Mouse (Mus musculus) forebrain, embryonic 14.5 days (tissue): ENCODE data around the gene Ttll1. TPM values are rescaled to one million over a fixed set of nuclear protein-coding genes. Genes with fewer than 3 reads are reported as not detected.

Experiments used
- ATAC-seq: fragments of 200-750 bp; cut with Nextera tagmentation; 2 replicates; pipeline ENCODE4 v1.8.0; 2017; ENCODE audit warnings: mild to moderate bottlenecking, moderate library complexity
- DNase-seq: peaks from one replicate; pipeline ENCODE4 v3.0.0-alpha.2; 2015; ENCODE audit warnings: low spot score
- H3K27ac ChIP-seq: fragments of 300-500 bp; sonication (generic); 2 replicates; pipeline ENCODE4 v1.5.1; 2014; ENCODE audit warnings: low read depth, mild to moderate bottlenecking, control low read depth, low read length, moderate library complexity
- H3K27me3 ChIP-seq: fragments of 300-500 bp; sonication (generic); replicated peaks from 2 replicates; pipeline ENCODE4 v1.6.1; 2014; ENCODE audit warnings: low read length, control low read depth, mixed read lengths; ENCODE audit not compliant: control insufficient read depth, insufficient read depth
- H3K36me3 ChIP-seq: fragments of 300-500 bp; sonication (generic); 2 replicates; pipeline ENCODE4 v1.6.1; 2014; ENCODE audit warnings: low read length, control low read depth; ENCODE audit not compliant: control insufficient read depth, insufficient read depth
- H3K4me1 ChIP-seq: fragments of 300-500 bp; sonication (generic); 2 replicates; pipeline ENCODE4 v1.6.1; 2014; ENCODE audit warnings: antibody characterized with exemption, low read length, control low read depth; ENCODE audit not compliant: control insufficient read depth, insufficient read depth
- H3K4me2 ChIP-seq: fragments of 300-500 bp; sonication (generic); 2 replicates; pipeline ENCODE4 v1.6.1; 2014; ENCODE audit warnings: mild to moderate bottlenecking, control low read depth, low read length
- H3K4me3 ChIP-seq: fragments of 300-500 bp; sonication (generic); 2 replicates; pipeline ENCODE4 v1.5.1; 2014; ENCODE audit warnings: low read depth, low read length, control low read depth
- H3K9ac ChIP-seq: fragments of 300-500 bp; sonication (generic); 2 replicates; pipeline ENCODE4 v1.6.1; 2014; ENCODE audit warnings: mild to moderate bottlenecking, low read length, control low read depth, moderate library complexity
- H3K9me3 ChIP-seq: fragments of 300-500 bp; sonication (generic); replicated peaks from 2 replicates; pipeline ENCODE4 v1.6.1; 2016; ENCODE audit warnings: low read length, control low read depth, mixed read lengths; ENCODE audit not compliant: control insufficient read depth
- WGBS: fragments of 180-500 bp; shearing (Covaris S2); extraction: QIAGEN DNeasy Blood & Tissue Kit; methylation state at CpG from one replicate; pipeline ENCODE4 v1.1.7; 2014; 5-methylcytosine and 5-hydroxymethylcytosine counted together
- polyA plus RNA-seq: library from polyadenylated mRNA; unstranded; fragments of >200 nt; fragmentation: Nextera tagmentation; extraction: Ambion mirVana; gene quantifications from 2 replicates; pipeline ENCODE4 v1.2.1, GENCODE M21; 2014

Ttll1 gene
- polyA plus RNA-seq, 1 experiment from 2014 or later = 35.5 TPM

GRCm38 (mm10) chr15:83538855-83539254 is 28.2 kb upstream of the Ttll1 start:
- Histone ChIP-seq H3K4me2 (no peak overlapping the region), H3K4me1 (no peaks in the 10 kb centered on the region), H3K36me3 (no peaks in the 10 kb centered on the region), H3K9me3 (no peaks in the 10 kb centered on the region), H3K4me3 (no peak overlapping the region), H3K27ac (no peak overlapping the region), H3K27me3 (no peaks in the 10 kb centered on the region), H3K9ac (no peak overlapping the region)
- ATAC-seq (no peak), DNase-seq (no peak)
- WGBS = 98% methylated on average over 2 of the region's 2 CpGs

- Histone ChIP-seq H3K4me3 (no peak overlapping the region), H3K9me3 (no peaks in the 10 kb centered on the region), H3K27me3 (no peaks in the 10 kb centered on the region), H3K4me2 (no peak overlapping the region), H3K9ac (no peak overlapping the region), H3K4me1 (no peaks in the 10 kb centered on the region), H3K36me3 (no peaks in the 10 kb centered on the region), H3K27ac (no peak overlapping the region)
- ATAC-seq (no peak), DNase-seq (no peak)
- WGBS = 92% methylated on average over 6 of the region's 6 CpGs
Measured at GRCm38 (mm10) chr15:83535890-83536231, 25.2 kb upstream of the Ttll1 start.

GRCm38 (mm10) chr15:83534960-83535889 is 24.5 kb upstream of the Ttll1 start:
- Histone ChIP-seq H3K9ac (no peak overlapping the region), H3K27ac (no peak overlapping the region), H3K4me2 (no peak overlapping the region), H3K27me3 (no peaks in the 10 kb centered on the region), H3K4me1 (no peaks in the 10 kb centered on the region), H3K9me3 (no peaks in the 10 kb centered on the region), H3K4me3 (no peak overlapping the region), H3K36me3 (no peaks in the 10 kb centered on the region)
- 77% methylated on average over 17 of the region's 17 CpGs for WGBS
- ATAC-seq (no peak), DNase-seq (no peak)

GRCm38 (mm10) chr15:83532606-83533005 is 21.9 kb upstream of the Ttll1 start:
- Histone ChIP-seq H3K4me1 (no peaks in the 10 kb centered on the region), H3K9ac (no peak overlapping the region), H3K27ac (no peak overlapping the region), H3K4me2 (no peak overlapping the region), H3K27me3 (0 out of 2 replicates have a peak, but pooled peaks cover 3% of the 10 kb centered on the region), H3K4me3 (no peak overlapping the region), H3K9me3 (no peaks in the 10 kb centered on the region), H3K36me3 (no peaks in the 10 kb centered on the region)
- WGBS = 83% methylated on average over 7 of the region's 7 CpGs
- ATAC-seq (no peak), DNase-seq (no peak)

- WGBS = 81% methylated on average over 5 of the region's 5 CpGs
Measured at GRCm38 (mm10) chr15:83531961-83532469, 21.3 kb upstream of the Ttll1 start.

DNA sequence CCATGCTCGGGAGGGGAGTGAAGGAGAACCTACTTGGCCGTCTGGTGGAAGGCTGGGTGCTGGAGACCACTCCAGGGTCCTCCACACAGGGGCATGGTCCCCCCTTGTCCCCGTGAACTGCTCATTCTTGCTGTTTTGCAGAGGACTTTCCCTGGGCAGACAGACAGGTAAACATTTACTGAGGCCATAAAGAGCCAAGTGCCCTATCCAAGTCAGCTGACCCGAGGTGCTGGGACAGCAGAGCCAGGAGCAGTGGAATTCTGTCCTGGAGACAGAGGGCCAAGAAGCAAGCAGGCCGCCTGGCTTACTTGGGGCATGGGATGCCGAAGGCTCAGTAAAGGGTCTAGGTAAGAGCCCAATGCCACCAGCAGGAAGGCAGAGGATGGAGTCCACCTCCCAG is 20.0 kb upstream of the Ttll1 start:
- WGBS = 79% methylated on average over 6 of the region's 6 CpGs
- ATAC-seq = no peak
- Histone ChIP-seq H3K4me2 (no peak overlapping the region), H3K27me3 (peaks cover 20% of the 10 kb centered on the region; the same call in 1 of the 2 replicates), H3K9ac (no peak overlapping the region), H3K9me3 (no peaks in the 10 kb centered on the region), H3K4me1 (peaks cover 6% of the 10 kb centered on the region; the same call in 1 of the 2 replicates), H3K36me3 (no peaks in the 10 kb centered on the region), H3K4me3 (no peak overlapping the region), H3K27ac (no peak overlapping the region)
- DNase-seq = no peak

More at GRCm38 (mm10) chr15:83531961-83532469, 21.3 kb upstream of the Ttll1 start:
- Histone ChIP-seq H3K36me3 (no peaks in the 10 kb centered on the region), H3K27me3 (0 out of 2 replicates have a peak, but pooled peaks cover 9% of the 10 kb centered on the region), H3K4me1 (peaks cover 3% of the 10 kb centered on the region; the same call in 1 of the 2 replicates), H3K4me2 (no peak overlapping the region), H3K9ac (no peak overlapping the region), H3K4me3 (no peak overlapping the region), H3K27ac (no peak overlapping the region), H3K9me3 (no peaks in the 10 kb centered on the region)
- ATAC-seq = no peak
- no peak for DNase-seq

- ATAC-seq = no peak
Measured at GRCm38 (mm10) chr15:83530233-83530632, 19.5 kb upstream of the Ttll1 start.

GRCm38 (mm10) chr15:83529765-83530164 is 19.1 kb upstream of the Ttll1 start:
- Histone ChIP-seq H3K27me3 (peaks cover 20% of the 10 kb centered on the region; the same call in 1 of the 2 replicates), H3K4me2 (no peak overlapping the region), H3K4me3 (no peak overlapping the region), H3K9me3 (no peaks in the 10 kb centered on the region), H3K4me1 (peaks cover 6% of the 10 kb centered on the region; the same call in 1 of the 2 replicates), H3K27ac (no peak overlapping the region), H3K36me3 (no peaks in the 10 kb centered on the region), H3K9ac (no peak overlapping the region)
- 84% methylated on average over 5 of the region's 5 CpGs for WGBS
- no peak for DNase-seq
- no peak for ATAC-seq

More at GRCm38 (mm10) chr15:83530233-83530632, 19.5 kb upstream of the Ttll1 start:
- no peaks in the 10 kb centered on the region for H3K36me3 ChIP-seq
- H3K9me3 ChIP-seq = no peaks in the 10 kb centered on the region
- no peak overlapping the region for H3K27ac ChIP-seq
- no peak overlapping the region for H3K4me3 ChIP-seq
- H3K4me2 ChIP-seq = no peak overlapping the region
- no peak overlapping the region for H3K9ac ChIP-seq
- DNase-seq = no peak
- H3K27me3 ChIP-seq = peaks cover 20% of the 10 kb centered on the region; the same call in 1 of the 2 replicates
- peaks cover 6% of the 10 kb centered on the region; the same call in 1 of the 2 replicates for H3K4me1 ChIP-seq
- 89% methylated on average over 9 of the region's 9 CpGs for WGBS

- Histone ChIP-seq H3K27ac (no peak overlapping the region), H3K36me3 (no peaks in the 10 kb centered on the region), H3K4me2 (no peak overlapping the region), H3K4me3 (no peak overlapping the region), H3K9ac (no peak overlapping the region), H3K27me3 (peaks cover 20% of the 10 kb centered on the region; the same call in 1 of the 2 replicates), H3K9me3 (no peaks in the 10 kb centered on the region), H3K4me1 (peaks cover 6% of the 10 kb centered on the region; the same call in 1 of the 2 replicates)
- WGBS = 75% methylated on average over 4 of the region's 4 CpGs
- no peak for ATAC-seq
- DNase-seq = no peak
Measured at GRCm38 (mm10) chr15:83528892-83529291, 18.2 kb upstream of the Ttll1 start.
